Mouse (Mus musculus) heart, adult 2 months (tissue): Measurements from ENCODE around the gene Gucy2d. TPM values are rescaled to one million over a fixed set of nuclear protein-coding genes. Genes with fewer than 3 reads are reported as not detected.
A peak's percentile ranks its signal among the peaks of the same experiment; 100 is the strongest.

Experiments used
- DNase-seq, 2 experiments: peaks; one replicate each; pipeline ENCODE4 v3.0.0; 2021
- H3K27ac ChIP-seq: fragments of 200-600 bp; 2 replicates; pipeline ENCODE4 v1.8.1; 2022
- H3K27me3 ChIP-seq: fragments of 200-500 bp; 2 replicates; pipeline ENCODE4 v1.6.1; 2012; ENCODE audit warnings: mild to moderate bottlenecking, low read length, inconsistent platforms, mixed read lengths; ENCODE audit not compliant: control insufficient read depth, insufficient read depth
- H3K36me3 ChIP-seq: fragments of 200-500 bp; 2 replicates; pipeline ENCODE4 v1.6.1; 2012; ENCODE audit warnings: low read length, inconsistent platforms; ENCODE audit not compliant: control insufficient read depth, insufficient read depth
- H3K4me1 ChIP-seq: fragments of 200-500 bp; 2 replicates; pipeline ENCODE4 v1.6.1; 2011; ENCODE audit warnings: low read length; ENCODE audit not compliant: control insufficient read depth, insufficient read depth
- H3K4me3 ChIP-seq: fragments of 200-600 bp; 2 replicates; pipeline ENCODE4 v1.8.1; 2022
- H3K79me2 ChIP-seq: fragments of 200-500 bp; replicated peaks from 2 replicates; pipeline ENCODE4 v1.6.1; 2012; ENCODE audit warnings: mild to moderate bottlenecking, inconsistent platforms, low read length, moderate library complexity, mixed read lengths; ENCODE audit not compliant: control insufficient read depth, insufficient read depth
- H3K9ac ChIP-seq: fragments of 200-500 bp; 2 replicates; pipeline ENCODE4 v1.6.1; 2012; ENCODE audit warnings: low read depth, mild to moderate bottlenecking, control low read depth, inconsistent platforms, low read length, mixed read lengths
- CTCF ChIP-seq: fragments of 200-600 bp; IDR thresholded peaks from 2 replicates; pipeline ENCODE4 v1.8.1; 2022; ENCODE audit warnings: antibody characterized with exemption, mild to moderate bottlenecking, moderate library complexity
- EP300 ChIP-seq: fragments of 200-500 bp; IDR thresholded peaks from 2 replicates; pipeline ENCODE4 v1.6.1; 2011; ENCODE audit warnings: low read depth, low read length, control low read depth; ENCODE audit not compliant: insufficient read depth
- POLR2A ChIP-seq: fragments of 200-500 bp; IDR thresholded peaks from 2 replicates; pipeline ENCODE4 v1.6.1; 2011; ENCODE audit warnings: mild to moderate bottlenecking, low read depth, low read length, control low read depth; ENCODE audit not compliant: insufficient read depth
- WGBS: fragments of 180-500 bp; shearing (Covaris S2); methylation state at CpG from one replicate; pipeline ENCODE4 v1.1.7; 2018; 5-methylcytosine and 5-hydroxymethylcytosine counted together
- intact Hi-C: fragments of 180-260 bp; cut with DNase I; formaldehyde crosslinking; loops from one replicate; pipeline ENCODE4 v1.15.1; 2025
- polyA plus RNA-seq: library from polyadenylated mRNA; depleted of rRNA; stranded (reverse); fragments of >200 nt; gene quantifications from 2 replicates; pipeline ENCODE4 v1.2.3, GENCODE M21; 2012
- total RNA-seq, 2 experiments: library from RNA; stranded (reverse); gene quantifications; 2 replicates each; pipeline ENCODE4 v1.2.3; 2021

The Gucy2d gene
- total and polyA plus RNA-seq, 3 experiments: 0.20 to 0.21 TPM; not detected in 1

DNA sequence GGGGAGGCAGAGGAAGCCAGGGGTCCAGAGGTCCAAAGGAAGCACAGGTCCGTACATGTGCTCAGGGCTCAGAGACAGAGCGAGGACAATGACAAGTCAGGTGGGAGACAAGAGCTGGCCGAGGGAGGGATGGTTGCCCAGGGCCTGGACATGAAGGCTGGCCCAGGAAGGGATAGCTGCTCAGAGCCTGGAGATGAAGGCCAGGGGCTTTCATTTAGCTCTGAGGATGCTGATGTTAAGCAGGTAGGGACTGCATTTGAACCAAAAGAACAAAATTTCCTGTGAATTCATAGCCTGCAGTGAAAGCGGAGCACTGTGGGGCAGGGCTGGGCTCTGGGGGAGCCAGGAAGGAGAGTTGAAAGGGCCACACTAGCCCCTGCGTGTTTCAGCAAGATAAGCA, 52.1 kb downstream of the Gucy2d start:
- no peaks in the 10 kb centered on the region; the same call in 1 of the 2 replicates for H3K79me2 ChIP-seq
- H3K9ac ChIP-seq: peak overlapping the region; percentile 67
- no peaks in the 10 kb centered on the region for H3K36me3 ChIP-seq
- H3K4me1 ChIP-seq: peaks cover 8% of the 10 kb centered on the region
- H3K27me3 ChIP-seq: no peaks in the 10 kb centered on the region
- DNase-seq: no peak
- WGBS: 45% methylated on average over 5 of the region's 5 CpGs
- TF ChIP-seq EP300 (no peak), POLR2A (no peak), CTCF (no peak)
- peak overlapping the region; percentile 70 for H3K27ac ChIP-seq
- intact Hi-C loops: loop anchor here (2.0 kb wide), 1 partner anchor 30 kb away; no protein-coding TSS in a partner anchor
- peak overlapping the region; percentile 90 for H3K4me3 ChIP-seq

DNA sequence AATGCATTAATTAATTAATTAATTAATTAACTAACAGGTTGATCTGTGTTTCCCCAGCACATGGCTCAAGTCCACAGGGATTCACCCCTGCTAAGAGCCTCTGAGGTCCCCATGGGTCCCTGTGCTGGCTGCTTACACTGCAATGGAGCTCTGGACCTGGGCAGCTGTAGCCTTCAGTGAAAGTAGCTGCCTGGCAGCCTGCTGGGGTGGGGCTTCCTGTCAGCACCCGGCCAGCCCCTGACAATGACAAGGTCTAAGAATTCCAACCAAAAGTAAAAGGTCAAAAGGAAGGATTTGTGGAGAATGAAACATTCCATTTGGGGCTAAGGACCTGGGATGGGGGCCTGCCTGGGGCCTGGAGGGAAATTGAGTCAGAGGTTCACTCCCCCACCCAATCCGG, 53.1 kb downstream of the Gucy2d start:
- intact Hi-C loops: loop anchor here (2.0 kb wide), 1 partner anchor 29 kb away; no protein-coding TSS in a partner anchor
- no peaks in the 10 kb centered on the region; the same call in 1 of the 2 replicates for H3K79me2 ChIP-seq
- 36% methylated on average over 2 of the region's 2 CpGs for WGBS
- no peaks in the 10 kb centered on the region for H3K36me3 ChIP-seq
- H3K4me1 ChIP-seq: peaks cover 8% of the 10 kb centered on the region
- H3K4me3 ChIP-seq: peak overlapping the region; percentile 90; the same call in 1 of the 2 replicates
- no peaks in the 10 kb centered on the region for H3K27me3 ChIP-seq
- peak overlapping the region; percentile 70 for H3K27ac ChIP-seq
- DNase-seq: peak; percentile 59 to 61
- H3K9ac ChIP-seq: no peak overlapping the region
- 0 out of 2 replicates have a peak, but pooled peaks have one; percentile 33 for TF ChIP-seq POLR2A
- no peak for TF ChIP-seq EP300

DNA sequence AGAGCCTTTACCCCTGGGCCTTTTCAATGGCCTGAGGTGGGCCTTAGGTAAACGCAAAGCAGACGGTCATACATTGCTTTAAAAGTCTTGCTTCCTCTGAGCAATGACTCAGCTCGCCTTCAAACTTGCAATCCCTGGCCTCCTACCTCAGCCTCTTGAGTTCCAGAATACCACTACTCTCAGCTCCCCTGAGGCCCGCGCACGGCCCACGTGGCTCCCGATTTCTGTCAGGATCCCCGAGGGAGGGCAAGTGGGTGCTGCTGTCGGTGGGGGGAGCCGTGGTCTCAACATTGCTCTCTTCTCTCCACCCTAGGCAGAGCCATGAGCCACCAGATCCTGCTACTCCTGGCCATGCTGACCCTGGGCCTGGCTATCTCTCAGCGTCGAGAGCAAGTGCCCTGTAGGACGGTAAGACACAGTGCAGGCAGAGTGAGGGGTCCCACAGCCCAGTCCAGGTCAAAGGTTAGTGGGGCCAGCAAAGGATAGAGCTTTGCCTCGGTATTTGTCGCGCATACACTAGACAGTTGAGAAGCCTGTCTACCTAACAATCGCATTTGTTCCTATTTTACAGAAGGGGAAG, 53.8 kb downstream of the Gucy2d start:
- DNase-seq: no peak
- Histone ChIP-seq H3K4me3 (no peak overlapping the region), H3K27me3 (no peaks in the 10 kb centered on the region), H3K36me3 (no peaks in the 10 kb centered on the region), H3K4me1 (peaks cover 8% of the 10 kb centered on the region), H3K79me2 (no peaks in the 10 kb centered on the region; the same call in 1 of the 2 replicates), H3K27ac (peak overlapping the region; percentile 70), H3K9ac (0 out of 2 replicates have a peak overlapping the region, but pooled peaks have one; percentile 5)
- WGBS: 58% methylated on average over 18 of the region's 18 CpGs
- intact Hi-C loops: loop anchor here (2.0 kb wide), 1 partner anchor 29 kb away; no protein-coding TSS in a partner anchor
- TF ChIP-seq EP300: no peak
- TF ChIP-seq POLR2A: no peak
- no peak for TF ChIP-seq CTCF

DNA sequence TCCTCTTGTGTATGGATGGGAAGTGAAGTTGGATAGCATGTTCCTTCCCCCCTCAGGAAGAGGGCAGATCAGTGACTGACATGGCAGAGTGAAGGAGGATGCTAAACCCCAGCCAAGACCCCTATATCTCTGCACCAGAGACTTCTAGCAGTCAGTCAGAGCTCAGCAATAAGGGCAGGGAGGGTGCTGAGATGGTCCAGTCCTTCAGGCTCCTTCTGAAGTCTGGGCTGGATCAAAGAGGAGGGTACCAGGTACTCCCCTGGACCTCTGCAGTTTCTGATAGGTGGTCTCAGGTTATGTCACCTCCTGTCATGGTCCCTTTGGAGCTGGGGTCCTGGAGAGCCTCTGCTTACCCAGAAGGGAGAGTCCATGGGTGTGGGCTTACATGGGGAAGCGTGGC, 55.4 kb downstream of the Gucy2d start:
- TF ChIP-seq POLR2A (no peak), CTCF (no peak), EP300 (no peak)
- 96% methylated on average over 1 of the region's 1 CpGs for WGBS
- H3K36me3 ChIP-seq: no peaks in the 10 kb centered on the region
- H3K4me3 ChIP-seq: no peak overlapping the region
- no peak overlapping the region for H3K9ac ChIP-seq
- no peaks in the 10 kb centered on the region for H3K79me2 ChIP-seq
- intact Hi-C loops: no loop called here
- DNase-seq: no peak
- no peaks in the 10 kb centered on the region for H3K27me3 ChIP-seq
- H3K4me1 ChIP-seq: peaks cover 15% of the 10 kb centered on the region
- no peak overlapping the region; the same call in 1 of the 2 replicates for H3K27ac ChIP-seq

DNA sequence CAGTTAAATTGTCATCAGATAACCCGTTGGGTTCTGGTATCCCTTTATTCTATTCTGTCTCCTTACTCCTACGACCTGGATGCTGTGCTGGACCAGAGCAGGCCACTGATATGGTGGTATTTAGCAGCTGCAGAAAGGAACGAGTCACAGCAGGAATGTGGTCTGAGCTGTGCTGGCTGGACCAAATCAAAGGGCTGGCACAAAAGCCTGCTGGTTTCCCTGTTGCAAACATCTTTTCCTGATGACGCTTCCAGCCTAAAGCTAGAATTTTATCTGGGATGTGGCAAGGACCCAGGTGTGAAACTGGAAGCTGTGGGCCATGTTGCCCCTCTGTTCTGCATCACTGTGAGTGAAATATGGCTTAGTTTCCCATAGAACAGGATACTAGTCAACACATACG, 57.2 kb downstream of the Gucy2d start:
- intact Hi-C loops: no loop called here
- Histone ChIP-seq H3K27ac (no peak overlapping the region), H3K27me3 (no peaks in the 10 kb centered on the region), H3K9ac (no peak overlapping the region), H3K79me2 (no peaks in the 10 kb centered on the region), H3K4me3 (no peak overlapping the region), H3K4me1 (peaks cover 14% of the 10 kb centered on the region), H3K36me3 (no peaks in the 10 kb centered on the region)
- no peak for TF ChIP-seq CTCF
- TF ChIP-seq EP300: no peak
- no peak for TF ChIP-seq POLR2A
- DNase-seq: peak in 1 of 2 experiments; percentile 2
- WGBS: 54% methylated on average over 5 of the region's 5 CpGs

DNA sequence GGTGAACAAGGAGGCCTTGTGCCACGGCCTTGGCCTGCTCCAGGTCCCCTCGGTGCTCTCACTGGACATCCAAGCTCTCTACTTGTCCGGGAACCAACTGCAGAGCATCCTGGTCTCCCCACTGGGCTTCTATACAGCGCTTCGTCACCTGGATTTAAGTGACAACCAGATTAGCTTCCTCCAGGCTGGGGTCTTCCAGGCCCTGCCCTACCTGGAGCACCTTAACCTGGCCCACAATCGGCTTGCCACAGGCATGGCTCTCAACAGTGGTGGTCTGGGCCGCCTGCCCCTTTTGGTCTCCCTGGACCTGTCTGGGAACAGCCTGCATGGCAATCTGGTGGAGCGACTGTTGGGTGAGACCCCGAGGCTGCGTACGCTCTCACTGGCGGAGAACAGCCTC, 57.9 kb downstream of the Gucy2d start:
- Histone ChIP-seq H3K4me3 (no peak overlapping the region), H3K4me1 (peaks cover 16% of the 10 kb centered on the region), H3K36me3 (no peaks in the 10 kb centered on the region), H3K79me2 (no peaks in the 10 kb centered on the region), H3K9ac (no peak overlapping the region), H3K27me3 (no peaks in the 10 kb centered on the region), H3K27ac (no peak overlapping the region)
- WGBS: 89% methylated on average over 12 of the region's 12 CpGs
- DNase-seq: peak in 1 of 2 experiments; percentile 3
- intact Hi-C loops: no loop called here
- no peak for TF ChIP-seq CTCF
- no peak for TF ChIP-seq POLR2A
- no peak for TF ChIP-seq EP300
